Mouse (Mus musculus): ENCODE data around the gene Smad3.

DNA sequence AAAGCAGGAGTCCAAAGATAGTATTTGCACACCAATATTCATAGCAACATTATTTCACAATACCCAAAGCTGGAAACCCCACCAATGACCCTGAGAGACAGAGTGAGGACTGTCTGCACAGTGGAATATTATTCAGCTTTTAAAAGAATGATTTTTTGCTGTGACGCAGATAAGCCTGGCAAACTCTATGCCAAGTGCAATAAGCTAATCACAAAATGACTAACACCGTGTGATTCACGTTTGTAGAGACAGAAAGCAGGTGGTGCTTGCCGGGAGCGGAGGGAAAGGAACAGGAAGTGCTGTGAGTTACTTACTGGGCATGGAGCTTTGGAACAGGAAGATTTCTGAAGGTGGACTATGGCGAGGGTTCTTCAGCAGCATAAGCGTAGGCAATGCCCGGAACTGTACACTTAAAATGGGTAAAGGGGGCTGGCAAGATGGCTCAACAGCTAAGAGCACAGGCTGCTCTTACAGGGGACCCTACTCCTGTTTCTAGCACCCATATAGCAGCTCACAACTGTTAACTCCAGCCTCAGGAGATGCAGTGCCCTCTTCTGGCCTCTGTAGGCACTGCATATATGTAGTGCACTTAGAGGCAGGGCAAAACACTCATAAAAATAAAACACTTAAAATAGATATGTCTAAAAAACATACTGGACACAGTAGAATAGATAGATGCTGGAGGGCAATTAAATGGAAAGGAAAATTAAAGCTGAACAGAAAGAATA is 3.7 kb upstream of the Smad3 start:
- no peak for TF ChIP-seq POLR2A (IDR thresholded peaks at IDR 0.05; ENCODE audit: insufficient read depth, low read depth, low read length)
- peak; percentile 58 for TF ChIP-seq CTCF (IDR thresholded peaks at IDR 0.05)

All from heart, adult 2 months (tissue).